Mouse (Mus musculus) heart, adult 2 months (tissue): Measurements from ENCODE around the gene Papss1. TPM values are rescaled to one million over a fixed set of nuclear protein-coding genes. Genes with fewer than 3 reads are reported as not detected.

Source experiments
- DNase-seq, 2 experiments: peaks; one replicate each; pipeline ENCODE4 v3.0.0; 2021
- H3K27ac ChIP-seq: fragments of 200-600 bp; 2 replicates; pipeline ENCODE4 v1.8.1; 2022
- H3K27me3 ChIP-seq: fragments of 200-500 bp; 2 replicates; pipeline ENCODE4 v1.6.1; 2012; ENCODE audit warnings: mild to moderate bottlenecking, low read length, inconsistent platforms, mixed read lengths; ENCODE audit not compliant: control insufficient read depth, insufficient read depth
- H3K36me3 ChIP-seq: fragments of 200-500 bp; 2 replicates; pipeline ENCODE4 v1.6.1; 2012; ENCODE audit warnings: low read length, inconsistent platforms; ENCODE audit not compliant: control insufficient read depth, insufficient read depth
- H3K4me1 ChIP-seq: fragments of 200-500 bp; 2 replicates; pipeline ENCODE4 v1.6.1; 2011; ENCODE audit warnings: low read length; ENCODE audit not compliant: control insufficient read depth, insufficient read depth
- H3K4me3 ChIP-seq: fragments of 200-600 bp; 2 replicates; pipeline ENCODE4 v1.8.1; 2022
- H3K79me2 ChIP-seq: fragments of 200-500 bp; replicated peaks from 2 replicates; pipeline ENCODE4 v1.6.1; 2012; ENCODE audit warnings: mild to moderate bottlenecking, inconsistent platforms, low read length, moderate library complexity, mixed read lengths; ENCODE audit not compliant: control insufficient read depth, insufficient read depth
- H3K9ac ChIP-seq: fragments of 200-500 bp; 2 replicates; pipeline ENCODE4 v1.6.1; 2012; ENCODE audit warnings: low read depth, mild to moderate bottlenecking, control low read depth, inconsistent platforms, low read length, mixed read lengths
- CTCF ChIP-seq: fragments of 200-600 bp; IDR thresholded peaks from 2 replicates; pipeline ENCODE4 v1.8.1; 2022; ENCODE audit warnings: antibody characterized with exemption, mild to moderate bottlenecking, moderate library complexity
- EP300 ChIP-seq: fragments of 200-500 bp; IDR thresholded peaks from 2 replicates; pipeline ENCODE4 v1.6.1; 2011; ENCODE audit warnings: low read depth, low read length, control low read depth; ENCODE audit not compliant: insufficient read depth
- POLR2A ChIP-seq: fragments of 200-500 bp; IDR thresholded peaks from 2 replicates; pipeline ENCODE4 v1.6.1; 2011; ENCODE audit warnings: mild to moderate bottlenecking, low read depth, low read length, control low read depth; ENCODE audit not compliant: insufficient read depth
- WGBS: fragments of 180-500 bp; shearing (Covaris S2); methylation state at CpG from one replicate; pipeline ENCODE4 v1.1.7; 2018; 5-methylcytosine and 5-hydroxymethylcytosine counted together
- intact Hi-C: fragments of 180-260 bp; cut with DNase I; formaldehyde crosslinking; loops from one replicate; pipeline ENCODE4 v1.15.1; 2025
- polyA plus RNA-seq: library from polyadenylated mRNA; depleted of rRNA; stranded (reverse); fragments of >200 nt; gene quantifications from 2 replicates; pipeline ENCODE4 v1.2.3, GENCODE M21; 2012; rRNA removed
- total RNA-seq, 2 experiments: library from RNA; stranded (reverse); gene quantifications; 2 replicates each; pipeline ENCODE4 v1.2.3; 2021

The Papss1 gene
- total and polyA plus RNA-seq, 3 experiments, result 8.0 to 10.0 (median 8.5) TPM

GRCm38 (mm10) chr3:131691202-131691601 lies 126.6 kb downstream of the Papss1 start:
- no peaks in the 10 kb centered on the region for H3K27me3 ChIP-seq
- H3K27ac ChIP-seq, result no peak overlapping the region
- no peak overlapping the region for H3K9ac ChIP-seq
- no peak for TF ChIP-seq POLR2A
- TF ChIP-seq EP300, result no peak
- no peak for TF ChIP-seq CTCF
- no peak for DNase-seq
- WGBS, result 37% methylated on average over 3 of the region's 3 CpGs
- no peak overlapping the region for H3K4me3 ChIP-seq
- no peaks in the 10 kb centered on the region for H3K36me3 ChIP-seq
- intact Hi-C loops, result no loop called here
- no peaks in the 10 kb centered on the region for H3K4me1 ChIP-seq
- no peaks in the 10 kb centered on the region for H3K79me2 ChIP-seq

Other genes with a start within 250 kb of the Papss1 start
- gene Sgms2, start 73.4 kb upstream of the Papss1 start, total RNA-seq, result 1 to 10 TPM; 1.4 to 2.5 TPM
- gene Sgms2, start 73.4 kb upstream of the Papss1 start, polyA plus RNA-seq, result 0.92 and 0.97 TPM in 2 replicates